Mouse (Mus musculus) embryonic facial prominence, embryonic 13.5 days (tissue): Measurements from ENCODE around the gene Pabpc1l. TPM values are rescaled to one million over a fixed set of nuclear protein-coding genes. Genes with fewer than 3 reads are reported as not detected.
"Not testable (repeated sequence)": the region's sequence is repeated elsewhere in the genome, so short reads cannot be mapped to it uniquely, and the experiment has no call there.

ENCODE experiments used
- ATAC-seq: fragments of 200-750 bp; cut with Nextera tagmentation; 2 replicates; pipeline ENCODE4 v1.8.0; 2017; ENCODE audit warnings: low read depth; ENCODE audit not compliant: insufficient number of reproducible peaks, insufficient read depth, low FRiP score, low TSS enrichment
- H3K27ac ChIP-seq: fragments of 300-500 bp; sonication (generic); 2 replicates; pipeline ENCODE4 v1.5.1; 2015; ENCODE audit warnings: moderate library complexity, mild to moderate bottlenecking, inconsistent platforms
- H3K27me3 ChIP-seq: fragments of 300-500 bp; sonication (generic); 2 replicates; pipeline ENCODE4 v1.6.1; 2015; ENCODE audit warnings: mild to moderate bottlenecking, inconsistent platforms
- H3K36me3 ChIP-seq: fragments of 300-500 bp; sonication (generic); 2 replicates; pipeline ENCODE4 v1.6.1; 2015; ENCODE audit warnings: mild to moderate bottlenecking, inconsistent platforms
- H3K4me1 ChIP-seq: fragments of 300-500 bp; sonication (generic); 2 replicates; pipeline ENCODE4 v1.6.1; 2015; ENCODE audit warnings: inconsistent platforms
- H3K4me2 ChIP-seq: fragments of 300-500 bp; sonication (generic); 2 replicates; pipeline ENCODE4 v1.6.1; 2015; ENCODE audit warnings: moderate library complexity, mild to moderate bottlenecking, inconsistent platforms
- H3K4me3 ChIP-seq: fragments of 300-500 bp; sonication (generic); 2 replicates; pipeline ENCODE4 v1.5.1; 2015; ENCODE audit warnings: mild to moderate bottlenecking, inconsistent platforms
- H3K9ac ChIP-seq: fragments of 300-500 bp; sonication (generic); 2 replicates; pipeline ENCODE4 v1.6.1; 2015; ENCODE audit warnings: mild to moderate bottlenecking, inconsistent platforms
- H3K9me3 ChIP-seq: fragments of 300-500 bp; sonication (generic); 2 replicates; pipeline ENCODE4 v1.6.1; 2016; ENCODE audit warnings: inconsistent platforms
- WGBS: fragments of 180-500 bp; shearing (Covaris S2); methylation state at CpG from one replicate; pipeline ENCODE4 v1.1.7; 2015; ENCODE audit warnings: mixed read lengths; 5-methylcytosine and 5-hydroxymethylcytosine counted together
- polyA plus RNA-seq: library from polyadenylated mRNA; unstranded; fragments of >200 nt; fragmentation: Nextera tagmentation; extraction: Ambion mirVana; gene quantifications from 2 replicates; pipeline ENCODE4 v1.2.1, GENCODE M21; 2015

Pabpc1l gene
- polyA plus RNA-seq, 1 experiment from 2014 or later: 1.6 TPM

- WGBS: 80% methylated on average over 1 of the region's 1 CpGs
- no peaks in the 10 kb centered on the region for H3K36me3 ChIP-seq
- no peak overlapping the region for H3K4me2 ChIP-seq
- ATAC-seq: peak; percentile 54; the same call in 1 of the 2 replicates
- no peak overlapping the region for H3K27ac ChIP-seq
- no peak overlapping the region for H3K9ac ChIP-seq
- no peaks in the 10 kb centered on the region for H3K27me3 ChIP-seq
- H3K9me3 ChIP-seq: no peaks in the 10 kb centered on the region
- peaks cover 6% of the 10 kb centered on the region; the same call in 1 of the 2 replicates for H3K4me1 ChIP-seq
- H3K4me3 ChIP-seq: no peak overlapping the region
Observed at GRCm38 (mm10) chr2:164038407-164039028, 13.3 kb downstream of the Pabpc1l start.

- Histone ChIP-seq H3K9me3 (no peaks in the 10 kb centered on the region), H3K4me1 (peaks cover 6% of the 10 kb centered on the region; the same call in 1 of the 2 replicates), H3K27me3 (no peaks in the 10 kb centered on the region), H3K27ac (no peak overlapping the region), H3K9ac (no peak overlapping the region), H3K4me3 (no peak overlapping the region), H3K4me2 (no peak overlapping the region), H3K36me3 (no peaks in the 10 kb centered on the region)
- no peak for ATAC-seq
- WGBS: 81% methylated on average over 6 of the region's 6 CpGs
Observed at GRCm38 (mm10) chr2:164040949-164041348, 15.7 kb downstream of the Pabpc1l start.

GRCm38 (mm10) chr2:164041523-164041922 lies 16.3 kb downstream of the Pabpc1l start:
- ATAC-seq: no peak

GRCm38 (mm10) chr2:164047197-164047690 lies 22.0 kb downstream of the Pabpc1l start:
- Histone ChIP-seq H3K4me1 (peaks cover 3% of the 10 kb centered on the region; the same call in 1 of the 2 replicates), H3K27me3 (no peaks in the 10 kb centered on the region), H3K9ac (peak overlapping the region; percentile 52; the same call in 1 of the 2 replicates), H3K27ac (no peak overlapping the region), H3K4me3 (peak overlapping the region; percentile 33), H3K9me3 (no peaks in the 10 kb centered on the region), H3K4me2 (peak overlapping the region; percentile 57), H3K36me3 (peaks cover 12% of the 10 kb centered on the region)
- ATAC-seq: peak; percentile 43; the same call in 1 of the 2 replicates
- WGBS: 6% methylated on average over 14 of the region's 16 CpGs

More at GRCm38 (mm10) chr2:164041523-164041922, 16.3 kb downstream of the Pabpc1l start:
- Histone ChIP-seq H3K9ac (no peak overlapping the region), H3K27ac (no peak overlapping the region), H3K9me3 (no peaks in the 10 kb centered on the region), H3K4me1 (peaks cover 4% of the 10 kb centered on the region; the same call in 1 of the 2 replicates), H3K36me3 (no peaks in the 10 kb centered on the region), H3K4me3 (no peak overlapping the region), H3K4me2 (no peak overlapping the region), H3K27me3 (no peaks in the 10 kb centered on the region)
- whole genome bisulfite sequencing: 93% methylated on average over 2 of the region's 2 CpGs

GRCm38 (mm10) chr2:164053767-164054166 lies 28.5 kb downstream of the Pabpc1l start:
- no peak overlapping the region for H3K4me3 ChIP-seq
- H3K27ac ChIP-seq: no peak overlapping the region
- WGBS: 90% methylated on average over 8 of the region's 8 CpGs
- peaks cover 71% of the 10 kb centered on the region for H3K36me3 ChIP-seq
- no peaks in the 10 kb centered on the region for H3K4me1 ChIP-seq
- no peaks in the 10 kb centered on the region for H3K27me3 ChIP-seq
- H3K9ac ChIP-seq: no peak overlapping the region
- ATAC-seq: no peak
- no peak overlapping the region for H3K4me2 ChIP-seq
- no peaks in the 10 kb centered on the region for H3K9me3 ChIP-seq

- 93% methylated on average over 8 of the region's 8 CpGs for WGBS
- ATAC-seq: no peak
- peaks cover 79% of the 10 kb centered on the region for H3K36me3 ChIP-seq
- no peak overlapping the region for H3K4me3 ChIP-seq
- no peak overlapping the region for H3K4me2 ChIP-seq
- H3K27me3 ChIP-seq: no peaks in the 10 kb centered on the region
- no peaks in the 10 kb centered on the region for H3K4me1 ChIP-seq
- no peak overlapping the region for H3K9ac ChIP-seq
- no peaks in the 10 kb centered on the region for H3K9me3 ChIP-seq
- no peak overlapping the region for H3K27ac ChIP-seq
Observed at GRCm38 (mm10) chr2:164054671-164055070, 29.4 kb downstream of the Pabpc1l start.

GRCm38 (mm10) chr2:164059634-164060235 lies 34.5 kb downstream of the Pabpc1l start:
- Histone ChIP-seq H3K27me3 (no peaks in the 10 kb centered on the region), H3K4me3 (no peak overlapping the region)
- 92% methylated on average over 8 of the region's 8 CpGs for WGBS

GRCm38 (mm10) chr2:164070142-164070764 lies 45.0 kb downstream of the Pabpc1l start, which contains the start of gene Stk4:
Gene Stk4 (plus strand): TSS chr2:164070322.
- Histone ChIP-seq H3K9me3 (no peaks in the 10 kb centered on the region), H3K4me1 (peaks cover 35% of the 10 kb centered on the region), H3K4me3 (peak within 1 kb of the TSS; percentile 95), H3K27me3 (no peaks in the 10 kb centered on the region), H3K27ac (peak within 1 kb of the TSS; percentile 88), H3K9ac (peak within 1 kb of the TSS; percentile 93), H3K4me2 (peak within 1 kb of the TSS; percentile 89), H3K36me3 (peaks cover 16% of the 10 kb centered on the region)
- under 1% methylated on average over 45 of the region's 45 CpGs for WGBS
- peak; percentile 11; the same call in 1 of the 2 replicates for ATAC-seq

More at GRCm38 (mm10) chr2:164059634-164060235, 34.5 kb downstream of the Pabpc1l start:
- Histone ChIP-seq H3K36me3 (peaks cover 91% of the 10 kb centered on the region), H3K4me1 (no peaks in the 10 kb centered on the region), H3K9me3 (no peaks in the 10 kb centered on the region), H3K4me2 (no peak overlapping the region), H3K27ac (no peak overlapping the region), H3K9ac (no peak overlapping the region)
- ATAC-seq: no peak

- Histone ChIP-seq H3K9me3 (no peaks in the 10 kb centered on the region), H3K9ac (peak within 1 kb of the TSS; percentile 93), H3K4me2 (peak within 1 kb of the TSS; percentile 89), H3K27me3 (no peaks in the 10 kb centered on the region), H3K4me1 (peaks cover 39% of the 10 kb centered on the region), H3K36me3 (peaks cover 10% of the 10 kb centered on the region), H3K27ac (peak within 1 kb of the TSS; percentile 88), H3K4me3 (peak within 1 kb of the TSS; percentile 95)
- ATAC-seq: peak; percentile 92
- 1% methylated on average over 53 of the region's 55 CpGs for WGBS
Observed at GRCm38 (mm10) chr2:164070765-164071436, 45.7 kb downstream of the Pabpc1l start, which contains the start of gene Tomm34. Gene Tomm34 (minus strand): TSS chr2:164071169.

GRCm38 (mm10) chr2:164071437-164071820 lies 46.2 kb downstream of the Pabpc1l start:
- not testable (repeated sequence) for ATAC-seq, H3K36me3 ChIP-seq, H3K27me3 ChIP-seq, H3K9me3 ChIP-seq
- peak overlapping the region; percentile 95 for H3K4me3 ChIP-seq
- H3K4me1 ChIP-seq: peaks cover 39% of the 10 kb centered on the region
- peak overlapping the region; percentile 89 for H3K4me2 ChIP-seq
- peak overlapping the region; percentile 93; the same call in 1 of the 2 replicates for H3K9ac ChIP-seq
- 76% methylated on average over 11 of the region's 11 CpGs for WGBS
- H3K27ac ChIP-seq: peak overlapping the region; percentile 88

GRCm38 (mm10) chr2:164072109-164072508 lies 46.9 kb downstream of the Pabpc1l start:
- Histone ChIP-seq H3K4me2 (no peak overlapping the region), H3K36me3 (peaks cover 3% of the 10 kb centered on the region; the same call in 1 of the 2 replicates), H3K9me3 (no peaks in the 10 kb centered on the region), H3K4me1 (peaks cover 39% of the 10 kb centered on the region), H3K9ac (no peak overlapping the region), H3K4me3 (no peak overlapping the region), H3K27me3 (no peaks in the 10 kb centered on the region), H3K27ac (no peak overlapping the region)
- 41% methylated on average over 2 of the region's 2 CpGs for WGBS
- no peak for ATAC-seq
